Mouse (Mus musculus) ZHBTc4 (cell line): Measurements from ENCODE around the gene Clec11a.

Experiments
- DNase-seq: peaks from one replicate; pipeline ENCODE4 v3.0.0-alpha.2; 2011; ENCODE audit warnings: low read depth, low spot score

Clec11a gene

GRCm38 (mm10) chr7:44322290-44322689, 15.6 kb upstream of the Clec11a start:
- no peak for DNase-seq

GRCm38 (mm10) chr7:44320886-44321285, 14.2 kb upstream of the Clec11a start:
- peak; percentile 39 for DNase-seq

GRCm38 (mm10) chr7:44317913-44318312, 11.2 kb upstream of the Clec11a start:
- peak; percentile 74 for DNase-seq

- no peak for DNase-seq
Observed at GRCm38 (mm10) chr7:44312484-44312883, 5.8 kb upstream of the Clec11a start.

GRCm38 (mm10) chr7:44311713-44312304, 5.1 kb upstream of the Clec11a start:
- no peak for DNase-seq

GRCm38 (mm10) chr7:44310878-44311712, 4.4 kb upstream of the Clec11a start:
- peak; percentile 40 for DNase-seq

GRCm38 (mm10) chr7:44310285-44310877, 3.7 kb upstream of the Clec11a start:
- DNase-seq = peak; percentile 34

- no peak for DNase-seq
Observed at GRCm38 (mm10) chr7:44309475-44310284, 3.0 kb upstream of the Clec11a start, which contains the start of gene Shank1. Gene Shank1, plus strand, starts transcription at chr7:44310253.

GRCm38 (mm10) chr7:44307261-44308020, 739 bp upstream of the Clec11a start:
- no peak for DNase-seq

GRCm38 (mm10) chr7:44305686-44306085, 1.0 kb downstream of the Clec11a start:
- no peak for DNase-seq

GRCm38 (mm10) chr7:44304775-44305641, 1.7 kb downstream of the Clec11a start:
- DNase-seq = peak; percentile 100

- DNase-seq = no peak
Observed at GRCm38 (mm10) chr7:44304463-44304774, 2.3 kb downstream of the Clec11a start.

- no peak for DNase-seq
Observed at GRCm38 (mm10) chr7:44303346-44304340, 3.1 kb downstream of the Clec11a start.

- DNase-seq = peak; percentile 81
Observed at GRCm38 (mm10) chr7:44297501-44297900, 9.2 kb downstream of the Clec11a start.

- peak; percentile 81 for DNase-seq
Observed at GRCm38 (mm10) chr7:44291418-44291817, 15.3 kb downstream of the Clec11a start.

- no peak for DNase-seq
Observed at GRCm38 (mm10) chr7:44290986-44291385, 15.7 kb downstream of the Clec11a start.

- no peak for DNase-seq
Observed at GRCm38 (mm10) chr7:44287760-44288159, 18.9 kb downstream of the Clec11a start.

- DNase-seq = no peak
Observed at GRCm38 (mm10) chr7:44281586-44281985, 25.1 kb downstream of the Clec11a start.

- no peak for DNase-seq
Observed at GRCm38 (mm10) chr7:44280959-44281358, 25.7 kb downstream of the Clec11a start.
